Mouse (Mus musculus) forebrain, embryonic 16.5 days (tissue): ENCODE measurements around the gene Hist1h1t. TPM values are rescaled to one million over a fixed set of nuclear protein-coding genes. Genes with fewer than 3 reads are reported as not detected.
A peak's percentile ranks its signal among the peaks of the same experiment; 100 is the strongest.

ENCODE experiments used
- ATAC-seq: fragments of 200-750 bp; cut with Nextera tagmentation; 2 replicates; pipeline ENCODE4 v1.8.0; 2017; ENCODE audit warnings: mild to moderate bottlenecking, moderate library complexity
- H3K27ac ChIP-seq: fragments of 300-500 bp; sonication (generic); 2 replicates; pipeline ENCODE4 v1.5.1; 2014; ENCODE audit warnings: low read length, control low read depth
- H3K27me3 ChIP-seq: fragments of 300-500 bp; sonication (generic); replicated peaks from 2 replicates; pipeline ENCODE4 v1.6.1; 2014; ENCODE audit warnings: low read length; ENCODE audit not compliant: control insufficient read depth, insufficient read depth
- H3K36me3 ChIP-seq: fragments of 300-500 bp; sonication (generic); 2 replicates; pipeline ENCODE4 v1.6.1; 2014; ENCODE audit not compliant: control insufficient read depth, insufficient read depth
- H3K4me1 ChIP-seq: fragments of 300-500 bp; sonication (generic); replicated peaks from 2 replicates; pipeline ENCODE4 v1.6.1; 2014; ENCODE audit warnings: low read length; ENCODE audit not compliant: control insufficient read depth, insufficient read depth
- H3K4me2 ChIP-seq: fragments of 300-500 bp; sonication (generic); 2 replicates; pipeline ENCODE4 v1.6.1; 2014; ENCODE audit warnings: mild to moderate bottlenecking, low read length, control low read depth
- H3K4me3 ChIP-seq: fragments of 300-500 bp; sonication (generic); replicated peaks from 2 replicates; pipeline ENCODE4 v1.5.1; 2014; ENCODE audit warnings: mild to moderate bottlenecking, low read length, control low read depth
- H3K9ac ChIP-seq: fragments of 300-500 bp; sonication (generic); replicated peaks from 2 replicates; pipeline ENCODE4 v1.6.1; 2014; ENCODE audit warnings: low read depth, low read length, control low read depth
- H3K9me3 ChIP-seq: fragments of 300-500 bp; sonication (generic); 2 replicates; pipeline ENCODE4 v1.6.1; 2016; ENCODE audit warnings: low read length; ENCODE audit not compliant: control insufficient read depth
- WGBS: fragments of 180-500 bp; shearing (Covaris S2); extraction: QIAGEN DNeasy Blood & Tissue Kit; methylation state at CpG from one replicate; pipeline ENCODE4 v1.1.7; 2014; 5-methylcytosine and 5-hydroxymethylcytosine counted together
- polyA plus RNA-seq: library from polyadenylated mRNA; unstranded; fragments of >200 nt; fragmentation: Nextera tagmentation; extraction: Ambion mirVana; gene quantifications from 2 replicates; pipeline ENCODE4 v1.2.1, GENCODE M21; 2015

Hist1h1t gene
- polyA plus RNA-seq, 1 experiment from 2014 or later = not detected

DNA sequence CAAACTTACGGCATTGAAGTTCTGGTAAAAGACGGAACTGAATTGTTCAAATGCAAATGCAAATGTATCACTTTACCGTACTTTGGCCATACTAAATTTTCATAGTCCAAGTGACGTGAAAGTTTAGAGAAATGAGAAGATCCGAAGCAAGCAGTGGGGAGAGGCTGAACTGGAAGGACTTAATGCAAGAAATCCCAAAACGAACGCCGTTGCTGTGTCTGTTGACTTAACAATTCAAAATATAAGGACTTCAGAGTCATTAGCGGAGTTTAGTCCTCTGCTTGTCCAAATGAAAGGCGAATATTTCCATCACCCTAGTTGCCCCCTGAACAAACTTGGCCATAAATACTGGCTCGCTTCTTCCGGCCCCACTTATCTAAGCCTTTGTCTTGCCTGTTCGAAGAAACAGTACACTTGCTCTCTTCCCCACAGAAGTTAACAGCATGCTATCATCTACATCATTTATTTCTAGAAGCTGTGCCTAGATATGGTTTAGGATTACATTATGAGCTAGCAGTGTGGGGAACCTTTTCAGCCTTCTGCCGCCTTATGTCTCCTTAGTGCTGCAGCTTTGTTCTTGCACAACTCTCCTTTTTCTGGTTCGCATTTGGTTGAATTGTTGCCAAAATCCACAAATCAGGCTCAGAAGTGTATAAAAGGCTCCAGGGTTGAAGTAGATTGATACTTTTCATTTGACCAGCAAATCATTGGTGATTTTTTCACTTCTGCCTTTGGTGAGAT is 10.3 kb upstream of the Hist1h1t start:
- Histone ChIP-seq H3K27ac (peak overlapping the region; percentile 97), H3K27me3 (no peaks in the 10 kb centered on the region), H3K9me3 (no peaks in the 10 kb centered on the region), H3K4me2 (peak overlapping the region; percentile 88), H3K4me1 (peaks cover 19% of the 10 kb centered on the region), H3K9ac (peak overlapping the region; percentile 70), H3K4me3 (peak overlapping the region; percentile 60), H3K36me3 (no peaks in the 10 kb centered on the region)
- no peak for ATAC-seq
- WGBS = 2% methylated on average over 15 of the region's 15 CpGs

DNA sequence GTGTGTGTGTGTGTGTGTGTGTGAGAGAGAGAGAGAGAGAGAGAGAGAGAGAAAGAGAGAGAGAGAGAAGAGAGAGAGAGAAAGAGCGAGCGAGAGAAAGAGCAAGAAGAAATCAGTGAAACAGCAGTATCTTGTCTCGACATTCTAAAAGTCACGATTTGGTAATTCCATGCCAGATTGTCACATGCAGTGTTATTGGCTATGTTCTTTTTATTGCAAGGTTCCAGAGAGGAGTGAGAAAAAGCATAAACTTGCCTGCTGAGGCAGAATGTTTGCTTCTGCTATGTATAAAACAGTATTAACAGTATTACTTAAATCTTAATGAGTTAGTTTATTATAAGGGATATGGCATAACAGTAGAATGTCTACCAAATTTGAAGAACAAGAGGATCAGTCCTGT is 9.6 kb upstream of the Hist1h1t start:
- ATAC-seq = no peak
- Histone ChIP-seq H3K36me3 (no peaks in the 10 kb centered on the region), H3K27me3 (no peaks in the 10 kb centered on the region), H3K4me1 (peaks cover 19% of the 10 kb centered on the region), H3K4me2 (peak overlapping the region; percentile 88), H3K9me3 (no peaks in the 10 kb centered on the region), H3K4me3 (peak overlapping the region; percentile 60), H3K9ac (peak overlapping the region; percentile 70), H3K27ac (no peak overlapping the region; the same call in 1 of the 2 replicates)
- 26% methylated on average over 4 of the region's 4 CpGs for WGBS

DNA sequence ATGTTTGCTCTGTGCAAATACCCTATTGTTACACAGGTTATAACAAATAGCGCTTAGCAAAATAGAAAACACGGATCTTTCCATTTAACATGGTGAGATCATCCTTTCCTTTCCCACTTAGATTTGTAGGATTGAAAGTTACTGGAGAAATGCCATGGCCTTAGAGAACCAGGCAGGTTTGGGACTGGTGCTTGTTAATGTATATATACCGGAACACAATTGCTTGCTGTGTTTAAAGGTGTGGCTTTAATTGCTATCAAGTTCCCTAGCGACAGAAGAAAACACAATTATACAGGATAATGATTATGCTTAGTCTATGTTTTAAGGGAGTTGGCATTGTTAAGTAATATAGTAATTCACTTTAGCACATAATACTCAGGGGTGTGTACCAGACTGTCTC is 8.4 kb upstream of the Hist1h1t start:
- Histone ChIP-seq H3K9ac (no peak overlapping the region), H3K4me2 (no peak overlapping the region), H3K27ac (no peak overlapping the region), H3K4me3 (no peak overlapping the region), H3K4me1 (peaks cover 19% of the 10 kb centered on the region), H3K36me3 (no peaks in the 10 kb centered on the region), H3K27me3 (no peaks in the 10 kb centered on the region), H3K9me3 (no peaks in the 10 kb centered on the region)
- ATAC-seq = no peak
- 72% methylated on average over 4 of the region's 4 CpGs for WGBS

DNA sequence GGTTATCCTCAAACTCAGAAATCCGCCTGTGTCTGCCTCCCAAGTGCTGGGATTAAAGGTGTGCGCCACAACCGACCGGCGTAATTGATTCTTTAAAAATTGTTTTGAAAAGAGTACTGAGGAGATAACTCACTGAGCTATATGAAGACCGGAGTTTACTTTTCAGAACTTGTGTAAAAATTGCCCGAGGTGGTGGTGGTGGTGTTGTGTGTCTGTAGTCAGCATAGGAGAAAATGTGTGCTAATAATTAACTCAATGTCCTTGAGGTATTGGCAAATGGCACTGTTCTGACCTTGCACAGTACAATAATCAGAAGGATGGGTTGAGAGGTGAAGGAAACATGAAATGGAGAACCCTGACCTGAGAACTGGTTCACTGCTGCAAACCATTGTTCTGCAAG is 7.7 kb upstream of the Hist1h1t start:
- ATAC-seq = no peak
- H3K27me3 ChIP-seq = no peaks in the 10 kb centered on the region
- no peak overlapping the region for H3K4me3 ChIP-seq
- 92% methylated on average over 7 of the region's 7 CpGs for WGBS
- no peaks in the 10 kb centered on the region for H3K9me3 ChIP-seq
- H3K27ac ChIP-seq = no peak overlapping the region
- H3K4me1 ChIP-seq = peaks cover 13% of the 10 kb centered on the region
- H3K4me2 ChIP-seq = no peak overlapping the region
- no peak overlapping the region for H3K9ac ChIP-seq
- H3K36me3 ChIP-seq = no peaks in the 10 kb centered on the region

DNA sequence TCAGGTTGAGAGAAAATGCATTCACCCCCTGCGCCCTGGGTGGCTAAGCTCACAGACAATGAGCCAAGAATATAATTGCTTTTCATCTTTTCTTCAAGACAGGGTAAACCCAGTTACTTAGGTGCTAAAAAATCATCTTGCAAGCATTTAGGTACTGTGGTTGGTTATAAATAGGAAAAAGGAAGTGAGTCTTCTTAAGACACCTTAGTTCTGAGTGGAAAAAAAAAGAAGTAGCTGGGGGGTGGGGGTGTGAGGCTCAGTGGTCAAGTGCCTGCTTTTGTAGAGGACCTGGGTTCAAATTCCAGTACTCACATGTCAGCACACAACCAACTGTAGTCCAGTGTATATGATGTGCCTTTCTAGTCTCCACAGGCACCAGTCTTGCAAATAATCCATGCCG is 6.7 kb upstream of the Hist1h1t start:
- WGBS = 91% methylated on average over 2 of the region's 2 CpGs
- ATAC-seq = no peak
- Histone ChIP-seq H3K4me2 (no peak overlapping the region), H3K36me3 (no peaks in the 10 kb centered on the region), H3K27me3 (no peaks in the 10 kb centered on the region), H3K9ac (no peak overlapping the region), H3K9me3 (no peaks in the 10 kb centered on the region), H3K27ac (no peak overlapping the region), H3K4me1 (peaks cover 10% of the 10 kb centered on the region), H3K4me3 (no peak overlapping the region)

DNA sequence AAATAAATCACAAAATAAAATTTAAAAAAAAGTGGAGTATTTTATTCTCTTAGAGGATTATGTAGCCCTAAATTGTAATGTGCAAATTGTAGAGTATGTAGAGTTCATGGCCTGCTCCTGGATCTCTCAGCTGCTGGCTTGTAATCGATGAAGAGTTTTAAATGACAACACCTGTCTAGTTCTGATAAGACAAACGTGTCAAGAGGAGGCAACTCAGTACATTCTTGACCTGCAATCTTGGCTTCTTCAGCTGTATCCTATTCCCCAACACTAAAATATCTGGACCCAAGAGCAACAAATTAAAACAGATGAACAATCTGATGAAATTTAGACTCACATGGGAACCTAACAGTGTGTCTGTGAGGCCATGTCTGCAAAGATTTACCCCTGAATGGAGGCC is 6.2 kb upstream of the Hist1h1t start:
- WGBS = 88% methylated on average over 2 of the region's 2 CpGs
- no peaks in the 10 kb centered on the region for H3K9me3 ChIP-seq
- no peak overlapping the region for H3K4me3 ChIP-seq
- no peaks in the 10 kb centered on the region for H3K36me3 ChIP-seq
- no peaks in the 10 kb centered on the region for H3K27me3 ChIP-seq
- H3K27ac ChIP-seq = no peak overlapping the region
- ATAC-seq = no peak
- H3K4me2 ChIP-seq = no peak overlapping the region
- no peak overlapping the region for H3K9ac ChIP-seq
- H3K4me1 ChIP-seq = peaks cover 10% of the 10 kb centered on the region

DNA sequence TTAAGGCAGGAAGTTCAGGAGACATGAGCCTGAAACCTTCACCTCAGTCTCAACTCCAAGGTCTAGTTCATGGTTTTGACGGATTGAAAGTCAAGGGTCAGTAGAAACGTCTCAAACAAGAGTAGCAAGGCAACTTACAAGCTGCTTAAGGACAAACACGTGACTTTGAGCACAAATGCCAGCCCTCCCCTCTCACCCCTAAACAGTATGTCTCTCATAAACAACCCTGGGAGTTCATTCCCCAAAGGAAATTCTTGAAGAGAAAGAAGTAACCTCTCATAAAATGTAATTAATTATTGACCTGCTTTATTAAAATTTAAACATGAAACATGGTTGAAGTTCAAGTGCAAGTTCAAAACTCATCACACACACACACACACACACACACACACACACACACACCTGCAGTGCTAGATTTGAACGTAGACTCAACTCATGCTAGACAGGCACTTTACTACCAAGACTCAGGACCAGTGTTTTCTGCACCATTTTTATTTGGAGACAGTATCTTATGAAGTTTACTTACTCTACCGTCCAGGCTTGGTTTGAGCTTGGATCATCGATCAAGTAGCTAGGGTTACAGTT is 1.7 kb upstream of the Hist1h1t start:
- Histone ChIP-seq H3K36me3 (no peaks in the 10 kb centered on the region), H3K27ac (no peak overlapping the region), H3K4me1 (peaks cover 4% of the 10 kb centered on the region), H3K9ac (no peak overlapping the region), H3K4me2 (no peak overlapping the region), H3K4me3 (no peak overlapping the region), H3K27me3 (no peaks in the 10 kb centered on the region), H3K9me3 (no peaks in the 10 kb centered on the region)
- no peak for ATAC-seq
- WGBS = 95% methylated on average over 6 of the region's 6 CpGs

DNA sequence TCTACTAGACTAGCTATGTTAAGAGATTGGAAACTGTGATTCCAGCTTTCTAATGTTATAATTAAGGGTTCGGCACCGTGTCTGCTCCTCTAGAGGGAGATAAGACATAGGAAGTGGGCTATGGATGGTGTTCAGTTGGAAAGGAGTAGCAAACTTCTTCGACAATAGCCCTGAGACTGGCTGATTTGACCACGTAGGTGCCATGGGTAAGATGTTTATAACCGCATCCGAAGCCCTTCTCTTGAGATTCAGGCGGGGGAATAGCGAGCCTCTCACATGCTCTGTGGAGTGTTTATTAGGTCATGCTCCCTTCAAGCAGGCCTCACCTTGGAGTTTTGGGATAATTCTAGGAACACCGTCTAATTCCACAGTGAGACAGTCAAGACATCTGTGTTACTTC is 658 bp upstream of the Hist1h1t start:
- 95% methylated on average over 9 of the region's 9 CpGs for WGBS
- no peak overlapping the region for H3K4me2 ChIP-seq
- H3K27me3 ChIP-seq = no peaks in the 10 kb centered on the region
- H3K36me3 ChIP-seq = no peaks in the 10 kb centered on the region
- H3K9ac ChIP-seq = no peak overlapping the region
- H3K27ac ChIP-seq = no peak overlapping the region
- ATAC-seq = no peak
- peaks cover 4% of the 10 kb centered on the region for H3K4me1 ChIP-seq
- no peaks in the 10 kb centered on the region for H3K9me3 ChIP-seq
- no peak overlapping the region for H3K4me3 ChIP-seq

DNA sequence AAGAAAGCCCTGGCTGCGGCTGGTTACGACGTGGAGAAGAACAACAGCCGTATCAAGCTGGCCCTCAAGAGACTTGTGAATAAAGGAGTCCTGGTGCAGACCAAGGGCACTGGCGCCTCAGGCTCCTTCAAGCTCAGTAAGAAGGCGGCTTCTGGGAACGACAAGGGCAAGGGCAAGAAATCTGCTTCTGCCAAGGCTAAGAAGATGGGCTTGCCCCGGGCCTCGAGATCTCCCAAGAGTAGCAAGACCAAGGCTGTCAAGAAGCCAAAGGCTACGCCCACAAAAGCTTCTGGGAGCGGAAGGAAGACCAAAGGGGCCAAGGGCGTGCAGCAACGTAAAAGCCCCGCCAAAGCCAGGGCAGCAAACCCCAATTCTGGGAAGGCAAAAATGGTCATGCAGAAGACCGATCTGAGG is 454 bp downstream of the Hist1h1t start:
- ATAC-seq = no peak
- Histone ChIP-seq H3K27me3 (no peaks in the 10 kb centered on the region), H3K36me3 (no peaks in the 10 kb centered on the region), H3K4me2 (no peak overlapping the region), H3K27ac (no peak overlapping the region), H3K9ac (no peak overlapping the region), H3K4me1 (peaks cover 4% of the 10 kb centered on the region), H3K9me3 (no peaks in the 10 kb centered on the region), H3K4me3 (no peak overlapping the region)
- 70% methylated on average over 15 of the region's 15 CpGs for WGBS
